Mouse (Mus musculus) midbrain, embryonic 13.5 days (tissue): ENCODE results near the gene Tns1. TPM values are rescaled to one million over a fixed set of nuclear protein-coding genes. Genes with fewer than 3 reads are reported as not detected.
"Not testable (repeated sequence)": the region's sequence is repeated elsewhere in the genome, so short reads cannot be mapped to it uniquely, and the experiment has no call there.

Experiments used
- ATAC-seq: fragments of 200-750 bp; cut with Nextera tagmentation; 2 replicates; pipeline ENCODE4 v1.8.0; 2017; ENCODE audit warnings: mild to moderate bottlenecking, moderate TSS enrichment, moderate library complexity
- H3K27ac ChIP-seq: fragments of 300-500 bp; sonication (generic); 2 replicates; pipeline ENCODE4 v1.5.1; 2015; ENCODE audit warnings: inconsistent platforms, mild to moderate bottlenecking, moderate library complexity
- H3K27me3 ChIP-seq: fragments of 300-500 bp; sonication (generic); 2 replicates; pipeline ENCODE4 v1.6.1; 2015; ENCODE audit warnings: mild to moderate bottlenecking, inconsistent platforms
- H3K36me3 ChIP-seq: fragments of 300-500 bp; sonication (generic); 2 replicates; pipeline ENCODE4 v1.6.1; 2015; ENCODE audit warnings: mild to moderate bottlenecking, inconsistent platforms
- H3K4me1 ChIP-seq: fragments of 300-500 bp; sonication (generic); replicated peaks from 2 replicates; pipeline ENCODE4 v1.6.1; 2015; ENCODE audit warnings: inconsistent platforms
- H3K4me2 ChIP-seq: fragments of 300-500 bp; sonication (generic); replicated peaks from 2 replicates; pipeline ENCODE4 v1.6.1; 2015; ENCODE audit warnings: moderate library complexity, mild to moderate bottlenecking, inconsistent platforms
- H3K4me3 ChIP-seq: fragments of 300-500 bp; sonication (generic); replicated peaks from 2 replicates; pipeline ENCODE4 v1.5.1; 2015; ENCODE audit warnings: mild to moderate bottlenecking, inconsistent platforms
- H3K9ac ChIP-seq: fragments of 300-500 bp; sonication (generic); replicated peaks from 2 replicates; pipeline ENCODE4 v1.6.1; 2015; ENCODE audit warnings: mild to moderate bottlenecking, inconsistent platforms
- H3K9me3 ChIP-seq: fragments of 300-500 bp; sonication (generic); 2 replicates; pipeline ENCODE4 v1.6.1; 2016; ENCODE audit warnings: mild to moderate bottlenecking, inconsistent platforms
- WGBS: fragments of 180-500 bp; shearing (Covaris S2); methylation state at CpG from one replicate; pipeline ENCODE4 v1.1.7; 2015; 5-methylcytosine and 5-hydroxymethylcytosine counted together
- polyA plus RNA-seq: library from polyadenylated mRNA; unstranded; fragments of >200 nt; fragmentation: Nextera tagmentation; extraction: Ambion mirVana; gene quantifications from 2 replicates; pipeline ENCODE4 v1.2.1, GENCODE M21; 2015

Tns1 gene
- 9.6 and 13.2 TPM in 2 replicates for polyA plus RNA-seq

GRCm38 (mm10) chr1:74124021-74124981, at the start of gene Tns1:
Tns1 (minus strand) TSS chr1:74124449.
- H3K4me1 ChIP-seq = peaks cover 24% of the 10 kb centered on the region
- no peaks in the 10 kb centered on the region for H3K9me3 ChIP-seq
- no peak within 1 kb of the TSS; the same call in 1 of the 2 replicates for H3K27ac ChIP-seq
- under 1% methylated on average over 80 of the region's 84 CpGs for WGBS
- peaks cover 40% of the 10 kb centered on the region for H3K27me3 ChIP-seq
- peak within 1 kb of the TSS; percentile 69 for H3K9ac ChIP-seq
- peak within 1 kb of the TSS; percentile 51 for H3K4me3 ChIP-seq
- peak; percentile 60 for ATAC-seq
- H3K36me3 ChIP-seq = no peaks in the 10 kb centered on the region
- H3K4me2 ChIP-seq = peak within 1 kb of the TSS; percentile 91

- Histone ChIP-seq H3K27ac (no peak overlapping the region), H3K27me3 (no peaks in the 10 kb centered on the region), H3K4me1 (no peaks in the 10 kb centered on the region), H3K36me3 (no peaks in the 10 kb centered on the region), H3K9ac (no peak overlapping the region), H3K4me2 (no peak overlapping the region), H3K9me3 (no peaks in the 10 kb centered on the region), H3K4me3 (no peak overlapping the region)
- WGBS = 80% methylated on average over 3 of the region's 3 CpGs
- ATAC-seq = no peak
Observed at GRCm38 (mm10) chr1:74172722-74173121, 48.5 kb upstream of the Tns1 start.

GRCm38 (mm10) chr1:74169721-74170120, 45.5 kb upstream of the Tns1 start:
- Histone ChIP-seq H3K4me1 (no peaks in the 10 kb centered on the region), H3K27ac (no peak overlapping the region), H3K27me3 (no peaks in the 10 kb centered on the region), H3K4me3 (no peak overlapping the region), H3K4me2 (no peak overlapping the region), H3K9ac (no peak overlapping the region), H3K9me3 (no peaks in the 10 kb centered on the region), H3K36me3 (no peaks in the 10 kb centered on the region)
- ATAC-seq = no peak
- WGBS = 88% methylated on average over 3 of the region's 3 CpGs

- H3K36me3 ChIP-seq = no peaks in the 10 kb centered on the region
- no peak overlapping the region for H3K27ac ChIP-seq
- no peaks in the 10 kb centered on the region for H3K4me1 ChIP-seq
- 87% methylated on average over 5 of the region's 5 CpGs for WGBS
- H3K4me3 ChIP-seq = no peak overlapping the region
- H3K4me2 ChIP-seq = no peak overlapping the region
- ATAC-seq = no peak
- H3K9ac ChIP-seq = no peak overlapping the region
- H3K27me3 ChIP-seq = no peaks in the 10 kb centered on the region
- no peaks in the 10 kb centered on the region for H3K9me3 ChIP-seq
Observed at GRCm38 (mm10) chr1:74167136-74167535, 42.9 kb upstream of the Tns1 start.

- WGBS = 85% methylated on average over 2 of the region's 2 CpGs
- no peaks in the 10 kb centered on the region for H3K9me3 ChIP-seq
- no peak overlapping the region for H3K27ac ChIP-seq
- H3K4me3 ChIP-seq = no peak overlapping the region
- no peaks in the 10 kb centered on the region for H3K36me3 ChIP-seq
- no peak overlapping the region for H3K4me2 ChIP-seq
- no peaks in the 10 kb centered on the region for H3K27me3 ChIP-seq
- H3K9ac ChIP-seq = no peak overlapping the region
- no peaks in the 10 kb centered on the region for H3K4me1 ChIP-seq
- ATAC-seq = no peak
Observed at GRCm38 (mm10) chr1:74160036-74160435, 35.8 kb upstream of the Tns1 start.

- not testable (repeated sequence) for H3K9ac ChIP-seq, H3K4me2 ChIP-seq, H3K36me3 ChIP-seq, H3K4me3 ChIP-seq, ATAC-seq, H3K4me1 ChIP-seq, H3K9me3 ChIP-seq, H3K27ac ChIP-seq, H3K27me3 ChIP-seq
- 84% methylated on average over 5 of the region's 5 CpGs for WGBS
Observed at GRCm38 (mm10) chr1:74159613-74160012, 35.4 kb upstream of the Tns1 start.

GRCm38 (mm10) chr1:74156381-74156910, 32.2 kb upstream of the Tns1 start:
- 78% methylated on average over 14 of the region's 14 CpGs for WGBS
- Histone ChIP-seq H3K4me3 (no peak overlapping the region), H3K36me3 (no peaks in the 10 kb centered on the region), H3K27me3 (no peaks in the 10 kb centered on the region), H3K4me2 (no peak overlapping the region), H3K9ac (no peak overlapping the region), H3K4me1 (no peaks in the 10 kb centered on the region), H3K27ac (no peak overlapping the region), H3K9me3 (no peaks in the 10 kb centered on the region)
- no peak for ATAC-seq

GRCm38 (mm10) chr1:74155435-74156012, 31.3 kb upstream of the Tns1 start:
- H3K36me3 ChIP-seq = no peaks in the 10 kb centered on the region
- H3K4me2 ChIP-seq = no peak overlapping the region
- 94% methylated on average over 6 of the region's 6 CpGs for WGBS
- H3K4me1 ChIP-seq = no peaks in the 10 kb centered on the region
- H3K9me3 ChIP-seq = no peaks in the 10 kb centered on the region
- H3K4me3 ChIP-seq = no peak overlapping the region
- H3K9ac ChIP-seq = no peak overlapping the region
- ATAC-seq = no peak
- no peaks in the 10 kb centered on the region for H3K27me3 ChIP-seq
- no peak overlapping the region for H3K27ac ChIP-seq

GRCm38 (mm10) chr1:74153461-74154184, 29.4 kb upstream of the Tns1 start, which contains the start of gene Cxcr2:
Cxcr2 (plus strand) TSS chr1:74153989.
- 83% methylated on average over 8 of the region's 8 CpGs for WGBS
- H3K36me3 ChIP-seq = no peaks in the 10 kb centered on the region
- H3K9ac ChIP-seq = no peak within 1 kb of the TSS
- no peaks in the 10 kb centered on the region for H3K4me1 ChIP-seq
- no peak for ATAC-seq
- H3K27me3 ChIP-seq = no peaks in the 10 kb centered on the region
- no peak within 1 kb of the TSS for H3K27ac ChIP-seq
- no peak within 1 kb of the TSS for H3K4me2 ChIP-seq
- H3K9me3 ChIP-seq = no peaks in the 10 kb centered on the region
- H3K4me3 ChIP-seq = no peak within 1 kb of the TSS

GRCm38 (mm10) chr1:74151091-74151490, 26.8 kb upstream of the Tns1 start:
- 90% methylated on average over 3 of the region's 3 CpGs for WGBS
- H3K4me1 ChIP-seq = no peaks in the 10 kb centered on the region

GRCm38 (mm10) chr1:74150101-74150500, 25.9 kb upstream of the Tns1 start:
- WGBS = 85% methylated on average over 3 of the region's 3 CpGs
- Histone ChIP-seq H3K9ac (no peak overlapping the region), H3K27me3 (no peaks in the 10 kb centered on the region), H3K4me2 (no peak overlapping the region), H3K4me1 (no peaks in the 10 kb centered on the region), H3K36me3 (no peaks in the 10 kb centered on the region), H3K27ac (no peak overlapping the region), H3K4me3 (no peak overlapping the region), H3K9me3 (no peaks in the 10 kb centered on the region)
- no peak for ATAC-seq

More at GRCm38 (mm10) chr1:74151091-74151490, 26.8 kb upstream of the Tns1 start:
- no peak overlapping the region for H3K9ac ChIP-seq
- ATAC-seq = no peak
- no peak overlapping the region for H3K4me2 ChIP-seq
- H3K27ac ChIP-seq = no peak overlapping the region
- no peaks in the 10 kb centered on the region for H3K36me3 ChIP-seq
- H3K9me3 ChIP-seq = no peaks in the 10 kb centered on the region
- H3K27me3 ChIP-seq = no peaks in the 10 kb centered on the region
- H3K4me3 ChIP-seq = no peak overlapping the region
